Mouse (Mus musculus) stomach, embryonic 14.5 days (tissue): ENCODE results near the gene Rtl5. TPM values are rescaled to one million over a fixed set of nuclear protein-coding genes. Genes with fewer than 3 reads are reported as not detected.

ENCODE experiments used
- ATAC-seq: fragments of 200-750 bp; cut with Nextera tagmentation; 2 replicates; pipeline ENCODE4 v1.8.0; 2017; ENCODE audit warnings: low read depth, moderate TSS enrichment; ENCODE audit not compliant: insufficient number of reproducible peaks, insufficient read depth, low FRiP score
- H3K27ac ChIP-seq: fragments of 300-500 bp; sonication (generic); 2 replicates; pipeline ENCODE4 v1.5.1; 2014; ENCODE audit warnings: mild to moderate bottlenecking, low read length, moderate library complexity, mixed read lengths
- H3K27me3 ChIP-seq: fragments of 300-500 bp; sonication (generic); 2 replicates; pipeline ENCODE4 v1.6.1; 2014; ENCODE audit warnings: low read length, control low read depth, mixed read lengths; ENCODE audit not compliant: control insufficient read depth, insufficient read depth
- H3K36me3 ChIP-seq: fragments of 300-500 bp; sonication (generic); 2 replicates; pipeline ENCODE4 v1.6.1; 2014; ENCODE audit warnings: mild to moderate bottlenecking, control low read depth, low read length, moderate library complexity, mixed read lengths; ENCODE audit not compliant: control insufficient read depth, insufficient read depth
- H3K4me1 ChIP-seq: fragments of 300-500 bp; sonication (generic); 2 replicates; pipeline ENCODE4 v1.6.1; 2014; ENCODE audit warnings: low read length, control low read depth, mixed read lengths; ENCODE audit not compliant: control insufficient read depth, insufficient read depth
- H3K4me2 ChIP-seq: fragments of 300-500 bp; sonication (generic); replicated peaks from 2 replicates; pipeline ENCODE4 v1.6.1; 2014; ENCODE audit warnings: low read depth, low read length, control low read depth
- H3K4me3 ChIP-seq: fragments of 300-500 bp; sonication (generic); 2 replicates; pipeline ENCODE4 v1.5.1; 2014; ENCODE audit warnings: low read depth, low read length, control low read depth
- H3K9ac ChIP-seq: fragments of 300-500 bp; sonication (generic); replicated peaks from 2 replicates; pipeline ENCODE4 v1.6.1; 2014; ENCODE audit warnings: low read depth, mild to moderate bottlenecking, control low read depth, low read length, moderate library complexity, mixed read lengths
- H3K9me3 ChIP-seq: fragments of 300-500 bp; sonication (generic); 2 replicates; pipeline ENCODE4 v1.6.1; 2016; ENCODE audit warnings: low read depth, low read length, control low read depth; ENCODE audit not compliant: control insufficient read depth
- WGBS: fragments of 180-500 bp; shearing (Covaris S2); extraction: QIAGEN DNeasy Blood & Tissue Kit; methylation state at CpG from one replicate; pipeline ENCODE4 v1.1.7; 2014; 5-methylcytosine and 5-hydroxymethylcytosine counted together
- polyA plus RNA-seq: library from polyadenylated mRNA; unstranded; fragments of >200 nt; fragmentation: Nextera tagmentation; extraction: Ambion mirVana; gene quantifications from 2 replicates; pipeline ENCODE4 v1.2.1, GENCODE M21; 2014

Rtl5 gene
- polyA plus RNA-seq, 1 experiment from 2014 or later: 1.6 TPM

GRCm38 (mm10) chrX:102085798-102086443, 14.8 kb upstream of the Rtl5 start:
- Histone ChIP-seq H3K27ac (no peak overlapping the region), H3K4me3 (no peak overlapping the region), H3K9me3 (no peaks in the 10 kb centered on the region), H3K4me1 (no peaks in the 10 kb centered on the region), H3K36me3 (no peaks in the 10 kb centered on the region), H3K9ac (no peak overlapping the region), H3K27me3 (no peaks in the 10 kb centered on the region), H3K4me2 (no peak overlapping the region)
- no peak for ATAC-seq
- WGBS: 77% methylated on average over 8 of the region's 8 CpGs

- 50% methylated on average over 5 of the region's 5 CpGs for WGBS
- no peak overlapping the region for H3K9ac ChIP-seq
- H3K4me2 ChIP-seq: no peak overlapping the region
- H3K4me1 ChIP-seq: no peaks in the 10 kb centered on the region
- H3K27ac ChIP-seq: peak overlapping the region; percentile 44; the same call in 1 of the 2 replicates
- no peaks in the 10 kb centered on the region; the same call in 1 of the 2 replicates for H3K36me3 ChIP-seq
- no peaks in the 10 kb centered on the region for H3K9me3 ChIP-seq
- no peak for ATAC-seq
- no peaks in the 10 kb centered on the region for H3K27me3 ChIP-seq
- no peak overlapping the region for H3K4me3 ChIP-seq
Observed at GRCm38 (mm10) chrX:102082340-102082739, 11.2 kb upstream of the Rtl5 start.

GRCm38 (mm10) chrX:102081573-102082279, 10.6 kb upstream of the Rtl5 start:
- H3K4me2 ChIP-seq: no peak overlapping the region
- no peaks in the 10 kb centered on the region; the same call in 1 of the 2 replicates for H3K36me3 ChIP-seq
- ATAC-seq: 0 out of 2 replicates have a peak, but pooled peaks have one; percentile 42
- H3K4me1 ChIP-seq: no peaks in the 10 kb centered on the region
- H3K4me3 ChIP-seq: no peak overlapping the region
- H3K9ac ChIP-seq: no peak overlapping the region
- no peaks in the 10 kb centered on the region for H3K9me3 ChIP-seq
- 42% methylated on average over 7 of the region's 7 CpGs for WGBS
- H3K27me3 ChIP-seq: no peaks in the 10 kb centered on the region
- no peak overlapping the region for H3K27ac ChIP-seq

- no peaks in the 10 kb centered on the region for H3K4me1 ChIP-seq
- H3K4me3 ChIP-seq: no peak overlapping the region
- no peaks in the 10 kb centered on the region; the same call in 1 of the 2 replicates for H3K36me3 ChIP-seq
- H3K9me3 ChIP-seq: no peaks in the 10 kb centered on the region
- no peak overlapping the region for H3K27ac ChIP-seq
- H3K4me2 ChIP-seq: no peak overlapping the region
- 61% methylated on average over 10 of the region's 10 CpGs for WGBS
- no peak for ATAC-seq
- no peaks in the 10 kb centered on the region for H3K27me3 ChIP-seq
- no peak overlapping the region for H3K9ac ChIP-seq
Observed at GRCm38 (mm10) chrX:102081076-102081475, 10.0 kb upstream of the Rtl5 start.

- no peaks in the 10 kb centered on the region for H3K4me1 ChIP-seq
- H3K4me3 ChIP-seq: no peak overlapping the region
- no peak for ATAC-seq
- H3K9me3 ChIP-seq: no peaks in the 10 kb centered on the region
- no peaks in the 10 kb centered on the region; the same call in 1 of the 2 replicates for H3K36me3 ChIP-seq
- no peak overlapping the region for H3K27ac ChIP-seq
- H3K4me2 ChIP-seq: no peak overlapping the region
- no peak overlapping the region for H3K9ac ChIP-seq
- WGBS: 77% methylated on average over 7 of the region's 7 CpGs
- H3K27me3 ChIP-seq: no peaks in the 10 kb centered on the region
Observed at GRCm38 (mm10) chrX:102076886-102077765, 6.0 kb upstream of the Rtl5 start.

- no peak overlapping the region for H3K9ac ChIP-seq
- WGBS: 77% methylated on average over 4 of the region's 4 CpGs
Observed at GRCm38 (mm10) chrX:102075158-102075557, 4.1 kb upstream of the Rtl5 start.

GRCm38 (mm10) chrX:102074435-102074834, 3.3 kb upstream of the Rtl5 start:
- H3K9ac ChIP-seq: no peak overlapping the region
- H3K9me3 ChIP-seq: no peaks in the 10 kb centered on the region
- H3K36me3 ChIP-seq: no peaks in the 10 kb centered on the region; the same call in 1 of the 2 replicates
- 81% methylated on average over 5 of the region's 5 CpGs for WGBS
- H3K27me3 ChIP-seq: no peaks in the 10 kb centered on the region
- H3K4me3 ChIP-seq: no peak overlapping the region
- no peak overlapping the region for H3K4me2 ChIP-seq
- no peaks in the 10 kb centered on the region for H3K4me1 ChIP-seq
- no peak for ATAC-seq
- H3K27ac ChIP-seq: no peak overlapping the region

More at GRCm38 (mm10) chrX:102075158-102075557, 4.1 kb upstream of the Rtl5 start:
- no peak overlapping the region for H3K27ac ChIP-seq
- H3K27me3 ChIP-seq: no peaks in the 10 kb centered on the region
- no peak for ATAC-seq
- no peaks in the 10 kb centered on the region for H3K4me1 ChIP-seq
- H3K4me2 ChIP-seq: no peak overlapping the region
- no peaks in the 10 kb centered on the region; the same call in 1 of the 2 replicates for H3K36me3 ChIP-seq
- no peaks in the 10 kb centered on the region for H3K9me3 ChIP-seq
- no peak overlapping the region for H3K4me3 ChIP-seq

GRCm38 (mm10) chrX:102073605-102074325, 2.7 kb upstream of the Rtl5 start:
- Histone ChIP-seq H3K36me3 (no peaks in the 10 kb centered on the region; the same call in 1 of the 2 replicates), H3K9me3 (no peaks in the 10 kb centered on the region), H3K9ac (no peak overlapping the region), H3K27me3 (no peaks in the 10 kb centered on the region), H3K4me3 (no peak overlapping the region), H3K4me2 (no peak overlapping the region), H3K27ac (no peak overlapping the region), H3K4me1 (no peaks in the 10 kb centered on the region)
- WGBS: 84% methylated on average over 14 of the region's 14 CpGs
- ATAC-seq: no peak
